Mouse (Mus musculus) bone marrow macrophage, adult 2 months (primary cell): ENCODE measurements around the gene Uckl1.

Experiments used
- CTCF ChIP-seq: IDR thresholded peaks from 2 replicates; pipeline ENCODE4 v1.5.1; 2012; ENCODE audit warnings: low read depth, mild to moderate bottlenecking, low read length, moderate library complexity
- POLR2A ChIP-seq: IDR thresholded peaks from 2 replicates; pipeline ENCODE4 v1.6.1; 2012; ENCODE audit warnings: mild to moderate bottlenecking, low read depth, low read length, borderline replicate concordance

DNA sequence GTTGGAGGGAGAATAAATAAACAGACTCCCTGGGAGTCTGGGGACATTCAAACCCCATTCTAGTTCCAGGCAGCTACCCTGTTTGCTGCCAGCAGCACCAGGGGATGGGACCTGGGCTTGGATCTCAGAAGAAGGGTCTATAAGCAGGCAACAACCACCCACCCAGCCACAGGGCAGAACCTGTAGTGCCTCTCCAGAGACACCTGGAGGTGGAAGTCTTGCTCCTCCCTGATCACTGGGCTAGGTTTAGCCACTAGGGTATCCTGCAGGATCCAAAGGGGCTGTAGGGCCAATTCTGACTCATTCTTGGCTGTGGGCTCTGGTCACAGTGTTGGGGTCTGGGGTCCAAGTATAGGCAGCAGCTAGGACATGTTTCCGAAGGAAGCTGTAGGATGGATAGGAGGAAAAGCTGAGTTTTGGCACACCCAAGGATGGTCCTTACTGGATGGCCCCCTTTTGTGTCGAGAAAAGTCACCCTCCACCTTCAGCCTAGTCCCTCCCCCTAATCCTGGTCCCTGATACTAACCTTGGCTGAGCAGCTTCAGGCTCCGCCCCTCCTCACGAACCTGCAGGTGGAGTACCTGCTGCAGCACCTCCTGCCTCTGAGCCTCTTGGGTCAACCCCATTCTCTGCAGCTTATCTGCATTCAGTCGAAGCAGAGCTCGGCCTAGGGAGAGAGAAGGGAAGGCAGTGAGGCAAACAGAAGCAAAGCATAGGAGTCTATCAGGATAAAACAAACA is 11.7 kb upstream of the Uckl1 start:
- TF ChIP-seq CTCF (no peak), POLR2A (no peak)
